Mouse (Mus musculus): ENCODE results near the gene Itpr2.

Itpr2 gene

DNA sequence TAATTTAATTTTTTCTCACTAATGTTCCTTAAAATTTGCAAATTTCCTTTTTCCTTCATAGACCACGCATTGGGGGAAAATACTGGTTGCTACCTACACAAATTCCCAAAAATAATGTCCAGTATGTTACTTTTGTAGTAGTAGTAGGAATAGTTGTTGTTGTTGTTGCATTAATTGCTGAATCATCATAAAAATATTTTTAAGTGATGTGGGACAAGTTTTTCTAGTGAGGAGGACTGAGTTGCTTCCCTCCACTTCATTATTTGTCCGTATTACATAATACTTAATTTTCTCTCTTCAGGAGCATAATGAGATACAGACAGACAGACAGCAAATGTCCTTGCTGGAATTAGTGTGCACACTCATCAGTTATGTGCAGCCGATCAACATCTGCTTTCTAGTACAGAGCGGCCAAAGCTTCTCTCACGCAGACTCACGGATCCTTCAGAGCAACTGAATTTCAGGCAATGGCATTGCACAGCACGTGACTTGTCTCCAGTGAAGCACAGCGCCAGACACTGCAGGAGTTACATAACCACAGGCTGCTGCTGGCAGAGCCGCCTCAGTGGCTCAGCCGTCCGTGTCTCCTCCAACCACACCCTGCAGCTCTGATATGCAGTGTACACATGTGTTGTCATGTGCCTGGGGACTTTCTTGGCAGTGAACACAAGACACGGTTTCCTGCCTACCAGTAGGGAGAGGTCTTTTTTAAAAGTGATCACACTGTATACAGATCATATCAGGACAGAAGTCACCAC, 231.1 kb downstream of the Itpr2 start:
- in situ Hi-C loops (cut with MboI, MseI): loop anchor here (10.0 kb wide), 1 partner anchor 256 kb away; no protein-coding TSS in a partner anchor

- in situ Hi-C loops (cut with MboI, MseI): loop anchor here (10.0 kb wide), 1 partner anchor 255 kb away; no protein-coding TSS in a partner anchor
Observed at GRCm38 (mm10) chr6:146270162-146270561, 231.9 kb downstream of the Itpr2 start.

DNA sequence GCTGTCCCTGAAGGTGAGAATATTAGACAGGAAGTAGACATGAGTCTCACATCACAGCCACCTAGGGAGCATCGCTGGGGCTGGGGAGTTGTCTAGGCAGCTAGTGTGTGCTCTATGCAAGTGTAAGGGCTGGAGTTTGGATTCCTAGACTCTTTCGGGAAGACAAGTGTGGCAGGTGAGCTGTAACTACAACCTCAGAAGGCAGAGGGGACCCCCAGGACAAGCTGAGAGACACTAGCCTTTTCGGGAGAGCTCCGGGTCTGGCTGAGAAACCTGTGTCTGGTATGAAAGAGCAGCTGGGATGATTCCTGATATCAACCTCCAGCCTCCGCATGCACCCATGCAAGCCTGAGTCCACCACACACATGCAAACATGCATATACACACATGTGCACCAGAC, 232.7 kb downstream of the Itpr2 start:
- in situ Hi-C loops (cut with MboI, MseI): no loop called here

GRCm38 (mm10) chr6:146260674-146261376, 241.2 kb downstream of the Itpr2 start:
- in situ Hi-C loops (cut with MboI, MseI): no loop called here

- in situ Hi-C loops (cut with MboI, MseI): no loop called here
Observed at GRCm38 (mm10) chr6:146258751-146259150, 243.3 kb downstream of the Itpr2 start.

- in situ Hi-C loops (cut with MboI, MseI): no loop called here
Observed at GRCm38 (mm10) chr6:146258261-146258660, 243.8 kb downstream of the Itpr2 start.

- in situ Hi-C loops (cut with MboI, MseI): no loop called here
Observed at GRCm38 (mm10) chr6:146256947-146257670, 244.9 kb downstream of the Itpr2 start.

DNA sequence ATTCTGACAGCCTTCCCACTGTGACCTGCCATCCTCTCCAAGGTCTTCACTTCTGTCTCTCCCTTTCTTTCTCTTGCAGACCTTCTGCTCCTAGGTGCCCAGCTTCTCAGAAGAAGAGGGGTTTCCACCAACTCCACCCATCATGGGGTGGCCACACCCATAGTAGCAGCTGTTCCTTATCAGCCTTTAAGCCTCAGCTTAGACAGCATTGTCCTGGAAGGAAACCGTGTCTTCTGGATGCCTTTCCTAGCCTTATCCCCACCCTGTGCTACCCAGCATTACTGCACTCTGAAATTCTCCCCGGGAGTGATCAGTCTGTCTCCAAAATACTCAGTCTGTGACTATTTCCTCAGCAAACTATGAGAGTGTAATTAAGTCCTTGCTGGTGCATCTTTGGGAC, 245.6 kb downstream of the Itpr2 start:
- in situ Hi-C loops (cut with MboI, MseI): no loop called here

- in situ Hi-C loops (cut with MboI, MseI): no loop called here
Observed at GRCm38 (mm10) chr6:146255656-146256055, 246.4 kb downstream of the Itpr2 start.

DNA sequence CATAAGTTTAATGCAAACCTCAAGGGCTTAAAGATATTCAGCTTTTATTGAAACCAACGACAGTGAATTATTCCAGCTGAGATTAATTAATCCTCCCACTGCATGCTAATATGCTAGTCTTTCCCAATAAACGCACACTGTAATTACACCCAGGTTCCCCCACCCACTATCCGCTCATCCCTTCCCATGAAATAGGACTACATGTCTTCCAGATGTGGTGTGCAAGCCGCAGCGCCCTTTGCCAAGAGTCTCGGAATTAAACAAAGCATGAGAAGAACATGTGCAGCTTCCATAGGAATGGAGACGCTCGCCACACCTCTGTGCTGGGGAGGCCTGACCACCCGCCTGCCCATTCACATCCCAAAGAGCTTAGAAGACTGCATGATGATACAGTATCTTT, 247.1 kb downstream of the Itpr2 start:
- in situ Hi-C loops (cut with MboI, MseI): no loop called here

- in situ Hi-C loops (cut with MboI, MseI): no loop called here
Observed at GRCm38 (mm10) chr6:146254216-146254820, 247.7 kb downstream of the Itpr2 start.

DNA sequence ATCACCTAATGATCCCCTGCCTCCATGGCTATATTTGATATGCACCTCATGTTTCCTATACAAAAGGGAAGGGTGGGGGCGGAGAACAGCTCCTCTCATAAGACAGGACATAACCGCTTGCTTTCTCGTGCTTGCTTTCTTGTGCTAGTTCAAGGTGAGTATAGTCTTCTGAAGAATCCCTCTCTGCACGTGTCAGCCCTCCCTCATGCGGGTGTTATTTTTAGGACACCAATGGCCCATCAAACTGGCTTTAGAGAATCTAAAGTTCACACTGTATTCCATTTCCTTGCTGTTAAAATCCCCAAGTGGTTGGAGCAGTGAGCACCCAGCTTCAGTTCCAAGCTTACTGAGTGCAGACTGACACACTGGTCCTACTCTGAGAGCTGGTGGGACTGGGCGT, 252.9 kb downstream of the Itpr2 start:
- in situ Hi-C loops (cut with MboI, MseI): loop anchor here (10.0 kb wide), 1 partner anchor 234 kb away; no protein-coding TSS in a partner anchor

DNA sequence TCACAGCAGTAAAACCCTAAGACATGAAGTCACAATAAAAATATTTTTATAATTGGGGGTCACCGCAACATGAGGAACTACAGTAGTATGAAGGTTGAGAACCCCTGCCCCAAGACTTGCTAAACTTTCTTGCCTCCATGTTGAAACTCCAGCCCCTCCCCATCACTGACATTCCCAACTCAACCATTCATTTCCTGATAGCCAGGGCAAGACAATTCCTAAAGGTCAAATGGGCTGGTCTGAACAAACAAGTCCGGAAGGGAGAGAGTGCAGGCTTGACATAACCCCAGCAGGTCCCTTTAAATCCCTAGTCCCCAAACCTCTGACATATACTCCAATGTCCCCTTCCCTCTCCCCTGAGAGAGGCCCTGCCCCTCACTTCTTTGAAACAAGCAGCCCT, 253.7 kb downstream of the Itpr2 start:
- in situ Hi-C loops (cut with MboI, MseI): loop anchor here (10.0 kb wide), 1 partner anchor 234 kb away; no protein-coding TSS in a partner anchor

GRCm38 (mm10) chr6:146247906-146248305, 254.1 kb downstream of the Itpr2 start:
- in situ Hi-C loops (cut with MboI, MseI): loop anchor here (10.0 kb wide), 1 partner anchor 233 kb away; no protein-coding TSS in a partner anchor

DNA sequence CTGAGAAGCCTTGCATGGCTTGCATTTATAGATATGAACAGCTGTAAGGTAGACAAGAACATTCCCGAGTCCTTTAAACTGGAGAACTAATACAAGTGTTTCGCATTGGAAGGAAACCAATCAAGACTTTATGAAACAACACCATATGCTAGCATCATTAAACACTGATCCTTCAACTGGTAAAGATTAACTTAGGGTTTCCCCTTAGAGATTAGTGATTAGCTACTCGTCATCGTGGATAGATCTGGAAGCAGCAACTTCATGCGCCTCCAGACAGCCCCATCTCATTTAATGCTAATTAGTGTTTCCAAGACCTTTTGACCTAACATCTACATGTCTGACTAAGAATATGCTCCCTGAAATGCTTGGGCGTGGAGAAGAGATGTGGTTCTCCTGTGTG, 255.7 kb downstream of the Itpr2 start:
- in situ Hi-C loops (cut with MboI, MseI): loop anchor here (10.0 kb wide), 1 partner anchor 232 kb away; no protein-coding TSS in a partner anchor

DNA sequence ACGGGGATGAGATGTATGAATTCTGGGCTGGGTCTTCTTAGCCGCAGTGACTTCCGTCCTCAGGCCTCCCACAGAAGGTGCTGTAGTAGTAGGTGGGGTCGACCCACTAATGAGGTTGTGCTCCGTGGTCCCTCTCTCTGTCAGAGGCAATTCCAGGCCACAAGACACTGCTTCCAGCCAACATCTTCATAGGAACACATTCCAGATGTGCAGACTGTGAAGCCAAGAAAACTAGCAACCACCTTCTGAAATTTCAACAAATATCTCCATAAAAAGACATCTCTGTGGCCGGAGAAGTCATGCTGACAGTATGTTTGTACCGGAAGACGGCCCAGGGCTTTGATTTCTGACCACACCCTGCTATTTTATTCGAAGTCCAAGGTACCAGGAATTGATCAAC, 256.1 kb downstream of the Itpr2 start:
- in situ Hi-C loops (cut with MboI, MseI): loop anchor here (10.0 kb wide), 1 partner anchor 231 kb away; no protein-coding TSS in a partner anchor

DNA sequence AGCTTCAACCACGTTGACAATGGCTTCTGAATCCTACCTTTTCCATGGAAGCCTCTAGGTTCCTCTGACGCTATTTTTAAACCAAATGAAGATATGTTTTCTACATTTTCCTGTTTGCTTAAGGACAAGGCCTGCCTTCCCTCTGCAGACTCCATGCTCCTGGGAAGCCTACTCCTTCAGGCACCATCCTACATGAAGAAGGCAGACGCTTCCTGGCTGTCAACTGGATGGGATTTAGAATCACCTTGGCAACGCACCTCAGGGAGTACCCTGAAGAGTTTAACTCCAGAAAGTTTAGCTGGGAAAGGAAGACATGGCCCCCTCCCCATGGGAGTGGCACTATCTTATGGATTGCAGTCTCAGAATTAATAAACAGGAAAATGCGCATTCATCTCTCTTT, 259.0 kb downstream of the Itpr2 start:
- in situ Hi-C loops (cut with MboI, MseI): loop anchor here (10.0 kb wide), 1 partner anchor 228 kb away; no protein-coding TSS in a partner anchor

- in situ Hi-C loops (cut with MboI, MseI): loop anchor here (10.0 kb wide), 1 partner anchor 227 kb away; no protein-coding TSS in a partner anchor
Observed at GRCm38 (mm10) chr6:146241336-146241735, 260.7 kb downstream of the Itpr2 start.

GRCm38 (mm10) chr6:146235165-146235564, 266.9 kb downstream of the Itpr2 start:
- in situ Hi-C loops (cut with MboI, MseI): no loop called here

- in situ Hi-C loops (cut with MboI, MseI): no loop called here
Observed at GRCm38 (mm10) chr6:146234417-146234816, 267.6 kb downstream of the Itpr2 start.

GRCm38 (mm10) chr6:146230903-146231302, 271.1 kb downstream of the Itpr2 start:
- in situ Hi-C loops (cut with MboI, MseI): no loop called here
